Mouse (Mus musculus) brain, embryonic 14.5 days (tissue): ENCODE results near the gene 9530053A07Rik.
A peak's percentile ranks its signal among the peaks of the same experiment; 100 is the strongest.

Experiments used
- CTCF ChIP-seq: fragments of 200-500 bp; IDR thresholded peaks from 2 replicates; pipeline ENCODE4 v1.5.1; 2012; ENCODE audit warnings: inconsistent platforms, mild to moderate bottlenecking, moderate library complexity, borderline replicate concordance; ENCODE audit not compliant: insufficient read depth, insufficient read length; ENCODE audit errors: extremely low read depth
- POLR2A ChIP-seq: fragments of 200-500 bp; IDR thresholded peaks from 2 replicates; pipeline ENCODE4 v1.6.1; 2012; ENCODE audit warnings: mild to moderate bottlenecking, inconsistent platforms, borderline replicate concordance; ENCODE audit not compliant: poor library complexity, insufficient read depth, insufficient read length, severe bottlenecking; ENCODE audit errors: extremely low read depth

- TF ChIP-seq POLR2A (peak; percentile 21; the same call in 1 of the 2 replicates), CTCF (no peak)
Observed at GRCm38 (mm10) chr7:28179228-28179627, 50.0 kb downstream of the 9530053A07Rik start, which contains the start of gene Dyrk1b.
